Mouse (Mus musculus): ENCODE data around the gene Ppp2r5a.

DNA sequence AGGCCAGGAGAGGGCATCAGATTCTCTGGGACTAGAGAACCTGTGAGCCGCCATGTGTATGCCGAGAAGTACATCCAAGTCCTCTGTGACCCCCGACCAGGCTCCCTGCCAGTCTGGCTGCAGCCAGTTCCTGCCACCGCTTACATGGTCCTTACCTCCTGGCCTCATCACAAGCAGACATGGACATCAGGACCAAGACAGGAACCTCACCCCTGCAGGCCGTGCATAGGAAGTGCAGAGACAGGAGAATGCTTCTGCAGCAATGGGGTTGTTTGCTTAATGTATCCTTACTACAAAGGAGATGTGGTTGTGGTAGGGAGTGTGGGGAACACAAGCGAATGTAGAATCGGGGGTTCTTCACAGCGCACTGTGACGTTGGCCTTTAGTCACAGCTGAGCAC, 96.8 kb downstream of the Ppp2r5a start:
- TF ChIP-seq POLR2A (IDR thresholded peaks at IDR 0.05; ENCODE audit: insufficient read depth, low read depth, low read length) (no peak), CTCF (IDR thresholded peaks at IDR 0.05; ENCODE audit: insufficient read depth, low read depth, low read length) (no peak)
